Mouse (Mus musculus) lung, adult 10 weeks (tissue): ENCODE data around the gene Sfpq. TPM values are rescaled to one million over a fixed set of nuclear protein-coding genes. Genes with fewer than 3 reads are reported as not detected.

Experiments used
- polyA plus RNA-seq: library from polyadenylated mRNA; stranded (reverse); fragments of 350-450 nt; fragmentation: Illumina TruSeq; extraction: RNeasy Lipid Tissue Mini Kit (QIAGEN cat#74804); gene quantifications from one replicate; pipeline ENCODE4 v1.2.3, GENCODE M21; 2014; ENCODE audit warnings: low read depth, low replicate concordance; ENCODE audit not compliant: insufficient read depth

Sfpq gene
- polyA plus RNA-seq, result 94.4 TPM

DNA sequence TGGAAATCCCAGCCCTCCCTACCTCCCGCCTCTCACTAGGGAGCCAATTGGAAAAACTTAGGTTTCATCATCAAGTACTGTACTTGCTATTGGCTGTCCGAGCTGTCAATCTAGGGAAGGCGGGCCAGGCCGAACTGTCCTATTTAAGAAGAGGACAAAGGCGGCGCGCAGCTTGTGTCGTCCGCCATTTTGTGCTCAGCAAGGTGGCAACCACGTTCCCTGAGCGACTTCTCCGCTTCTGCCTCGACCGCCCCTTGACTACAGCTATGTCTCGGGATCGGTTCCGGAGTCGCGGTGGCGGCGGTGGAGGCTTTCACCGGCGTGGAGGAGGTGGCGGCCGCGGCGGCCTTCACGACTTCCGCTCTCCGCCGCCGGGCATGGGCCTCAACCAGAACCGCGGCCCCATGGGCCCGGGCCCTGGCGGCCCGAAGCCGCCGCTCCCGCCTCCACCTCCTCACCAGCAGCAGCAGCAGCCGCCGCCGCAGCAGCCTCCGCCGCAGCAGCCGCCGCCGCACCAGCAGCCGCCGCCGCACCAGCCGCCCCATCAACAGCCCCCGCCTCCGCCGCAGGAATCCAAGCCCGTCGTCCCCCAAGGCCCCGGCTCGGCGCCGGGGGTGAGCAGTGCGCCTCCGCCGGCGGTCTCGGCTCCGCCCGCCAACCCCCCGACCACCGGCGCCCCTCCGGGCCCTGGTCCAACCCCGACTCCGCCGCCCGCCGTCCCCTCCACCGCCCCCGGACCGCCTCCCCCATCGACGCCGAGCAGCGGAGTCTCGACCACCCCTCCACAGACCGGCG, at the start of gene Sfpq:
Sfpq (plus strand) TSS at position 174 of the 795 bp plus-strand sequence.

DNA sequence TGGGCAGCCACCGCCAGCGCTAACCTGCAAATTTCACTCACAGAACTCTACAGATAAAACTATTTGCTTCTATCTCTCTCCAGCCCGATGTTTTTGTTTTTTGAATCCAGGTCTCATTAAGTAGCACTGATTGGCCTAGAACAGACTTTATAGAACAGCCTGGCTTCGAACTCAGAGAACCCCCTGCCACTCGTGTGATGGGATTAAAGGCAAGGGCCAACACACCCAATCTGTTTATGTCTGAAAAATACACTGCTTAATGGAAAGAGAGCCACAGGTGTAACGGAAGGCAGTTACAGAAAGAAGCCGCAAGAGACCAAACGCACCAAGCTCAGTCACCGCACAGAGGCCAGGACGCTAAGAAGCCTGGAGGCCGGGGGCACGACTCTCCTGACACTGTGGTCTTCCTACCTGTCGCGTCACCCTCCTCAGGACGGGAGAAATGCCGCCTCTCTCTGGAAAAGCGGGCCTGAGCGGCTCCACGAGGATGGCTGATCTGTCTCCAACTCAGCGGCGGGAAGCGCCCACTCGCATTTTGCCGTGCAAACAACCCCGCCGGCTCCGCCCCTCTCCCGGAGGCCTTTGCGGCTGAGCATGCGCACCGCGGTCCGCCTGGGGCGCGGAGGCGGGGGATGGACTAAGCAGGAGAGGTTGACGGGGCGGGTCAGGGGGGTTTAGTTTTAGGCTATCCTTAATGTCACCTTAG, 39.6 kb downstream of the Sfpq start, which contains the start of gene Zmym1:
Zmym1 (minus strand) TSS at position 568 of the 706 bp plus-strand sequence.

GRCm38 (mm10) chr4:127076875-127077548, 55.9 kb downstream of the Sfpq start, which contains the start of gene Zmym6:
Gene Zmym6 (plus strand): TSS chr4:127077383.

Other genes with a start within 250 kb of the Sfpq start
- gene Zmym4, start 53.2 kb upstream of the Sfpq start, polyA plus RNA-seq, result 5.0 TPM
- 3.3 TPM for gene Zmym1, start 39.8 kb downstream of the Sfpq start, polyA plus RNA-seq
- 3.8 TPM for gene Zmym6, start 56.1 kb downstream of the Sfpq start, polyA plus RNA-seq
- 12.9 TPM for gene Tmem35b, start 102.4 kb downstream of the Sfpq start, polyA plus RNA-seq
- gene Dlgap3, start 147.9 kb downstream of the Sfpq start, polyA plus RNA-seq, result not detected
- gene Smim12, start 222.5 kb downstream of the Sfpq start, polyA plus RNA-seq, result 51.0 TPM